Mouse (Mus musculus) right cerebral cortex, postnatal 10 days (tissue): Measurements from ENCODE around the gene Ccdc92b.

Experiments used
- DNase-seq, 2 experiments: peaks; one replicate each; pipeline ENCODE4 v3.0.0; 2021; ENCODE audit warnings: low spot score in 2 of 2

The Ccdc92b gene

GRCm38 (mm10) chr11:74611437-74611836 is 8.0 kb upstream of the Ccdc92b start:
- no peak for DNase-seq

DNA sequence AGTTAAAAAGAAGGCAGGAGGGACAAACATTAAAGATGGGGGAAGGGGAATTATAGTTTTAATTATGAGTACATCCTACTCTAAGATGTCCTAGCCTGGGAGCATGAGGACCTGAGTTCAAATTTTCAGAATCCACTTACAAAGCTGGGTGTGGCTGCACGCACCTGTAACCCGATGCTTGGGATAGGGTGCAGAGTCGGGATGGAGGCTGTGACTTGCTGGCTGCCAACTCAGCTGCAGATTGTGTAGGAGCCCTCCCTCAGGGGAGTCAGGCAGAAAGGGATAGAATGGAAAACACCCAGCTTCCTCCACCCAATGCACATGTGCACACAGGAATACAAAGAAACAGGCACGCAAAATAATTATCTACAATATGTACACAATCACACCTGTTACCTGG is 6.0 kb upstream of the Ccdc92b start:
- no peak for DNase-seq

DNA sequence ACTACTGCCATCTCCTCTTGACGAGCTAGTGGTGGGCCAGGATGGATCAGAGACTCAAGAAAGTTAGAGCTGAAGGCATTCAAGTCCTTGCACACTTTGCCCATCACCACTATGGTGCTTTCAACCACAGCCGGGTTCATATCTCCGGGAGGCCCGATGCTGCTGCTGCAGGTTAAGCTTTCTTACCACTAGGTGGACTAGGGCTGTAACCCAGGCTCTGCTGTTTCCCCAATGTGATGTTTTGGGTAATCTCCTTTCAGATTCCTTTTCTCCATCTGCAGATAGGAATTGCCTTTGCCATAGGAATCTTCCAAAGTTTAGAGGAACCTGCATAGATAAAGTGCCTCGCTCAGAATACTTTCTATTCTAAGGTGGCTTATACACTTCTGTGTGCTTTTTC is 3.8 kb upstream of the Ccdc92b start:
- DNase-seq: no peak

GRCm38 (mm10) chr11:74619956-74620300 is 523 bp downstream of the Ccdc92b start:
- DNase-seq: no peak

GRCm38 (mm10) chr11:74621974-74622669 is 2.7 kb downstream of the Ccdc92b start:
- no peak for DNase-seq

DNA sequence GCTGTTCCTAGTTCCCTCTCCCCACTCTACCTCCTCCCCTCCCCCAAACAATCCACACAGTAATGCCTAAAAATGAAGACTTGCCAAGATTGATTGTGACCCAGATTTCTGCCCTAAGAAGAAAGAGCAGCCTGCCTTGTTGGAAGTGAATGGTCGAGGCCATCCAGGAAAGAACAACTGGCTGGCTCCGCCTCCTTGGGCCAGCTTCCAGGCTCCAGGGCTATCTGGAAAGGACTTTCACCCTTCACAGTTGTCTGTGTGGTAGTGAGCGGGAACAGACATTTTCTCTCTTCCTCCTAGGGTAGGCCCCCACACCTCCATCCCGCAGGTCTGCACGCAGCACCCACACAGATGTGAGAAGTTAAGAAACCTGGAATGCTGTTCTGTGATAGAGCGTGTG is 4.3 kb downstream of the Ccdc92b start:
- no peak for DNase-seq

GRCm38 (mm10) chr11:74625333-74625732 is 5.9 kb downstream of the Ccdc92b start:
- no peak for DNase-seq

- no peak for DNase-seq
These were observed 8.1 kb downstream of the Ccdc92b start for GRCm38 (mm10) chr11:74627481-74627880.

DNA sequence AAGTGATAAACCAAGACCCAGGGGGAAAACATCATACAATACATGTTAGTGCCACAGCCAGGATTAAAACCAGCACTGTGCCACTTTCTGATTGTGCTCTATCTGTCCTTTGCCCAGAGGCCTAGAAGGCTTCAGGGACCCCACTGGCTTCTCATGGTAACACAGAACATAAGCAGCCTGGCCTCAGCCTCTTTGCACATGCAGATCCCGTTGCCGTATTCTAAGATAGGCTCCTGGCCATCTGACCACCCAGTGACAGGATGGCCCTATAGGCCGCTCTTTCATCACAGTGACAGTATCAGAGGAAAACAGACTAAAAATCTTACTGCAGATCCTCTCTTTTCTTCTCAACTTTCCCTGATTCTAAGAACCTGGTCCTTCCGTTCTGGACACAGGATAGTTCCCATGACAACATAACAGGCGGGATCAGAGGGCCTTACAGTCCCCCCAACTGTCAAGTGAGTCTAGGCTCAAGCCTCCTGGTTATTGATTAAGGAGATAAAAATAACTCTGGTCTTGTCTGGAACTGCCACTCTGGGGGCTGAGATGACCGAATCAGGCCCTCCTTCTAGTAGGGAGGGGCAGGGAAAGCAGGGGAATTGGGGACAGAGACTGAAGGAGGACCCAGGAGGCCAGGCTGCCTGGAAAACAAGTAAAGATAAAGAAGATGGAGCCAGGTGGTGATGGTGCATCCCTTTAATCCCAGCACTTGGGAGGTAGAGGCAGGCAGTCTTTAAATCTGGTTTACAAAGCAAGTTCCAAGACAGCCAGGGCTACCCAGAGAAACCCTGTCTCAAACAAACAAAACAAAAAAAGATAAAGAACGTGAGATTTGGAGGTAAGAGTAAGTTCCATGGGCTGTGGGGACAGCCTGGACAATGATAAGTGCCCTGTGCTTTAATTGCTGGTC is 12.7 kb downstream of the Ccdc92b start:
- no peak for DNase-seq

DNA sequence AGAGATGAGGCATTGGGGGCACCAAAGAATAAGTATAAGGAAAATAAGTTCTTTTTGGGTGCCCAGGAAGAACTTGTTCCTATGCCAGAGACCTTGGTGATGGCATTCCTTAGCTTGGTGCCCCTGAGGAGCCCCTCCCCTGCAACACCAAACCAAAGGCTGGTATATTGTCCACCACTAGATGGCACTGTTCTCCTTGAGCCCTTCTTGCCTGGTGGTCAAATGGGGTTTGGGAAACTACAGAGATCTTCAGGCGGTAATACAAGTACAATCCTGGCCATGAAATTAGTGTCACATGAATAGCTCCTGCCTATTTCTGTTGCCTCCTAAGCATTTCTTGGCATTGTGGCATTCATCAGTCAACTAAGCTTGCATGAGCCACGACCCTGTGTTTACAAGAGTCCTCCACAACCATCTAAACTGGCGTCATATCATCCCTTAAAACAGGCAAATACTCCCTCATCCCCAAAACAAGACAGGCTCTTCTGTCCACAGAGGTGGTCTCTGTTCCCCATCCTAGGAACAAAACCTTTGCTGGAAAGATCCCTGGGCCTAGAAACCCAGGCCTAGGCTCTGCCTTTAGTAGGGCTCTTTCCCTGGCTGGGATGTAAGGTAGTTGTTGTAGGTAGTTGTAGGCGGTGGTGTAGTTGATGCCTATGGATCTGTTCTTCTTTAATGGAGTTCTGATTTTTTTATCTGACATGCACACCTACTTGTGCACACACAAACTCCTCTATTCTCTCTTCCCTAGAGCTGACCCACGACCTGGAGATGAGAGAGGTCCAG is 15.3 kb downstream of the Ccdc92b start:
- DNase-seq: peak; percentile 70 to 78

GRCm38 (mm10) chr11:74637486-74637885 is 18.1 kb downstream of the Ccdc92b start:
- no peak for DNase-seq

GRCm38 (mm10) chr11:74637971-74638790 is 18.8 kb downstream of the Ccdc92b start:
- peak; percentile 79 for DNase-seq

- DNase-seq: no peak
These were observed 19.5 kb downstream of the Ccdc92b start for GRCm38 (mm10) chr11:74638791-74639411.

DNA sequence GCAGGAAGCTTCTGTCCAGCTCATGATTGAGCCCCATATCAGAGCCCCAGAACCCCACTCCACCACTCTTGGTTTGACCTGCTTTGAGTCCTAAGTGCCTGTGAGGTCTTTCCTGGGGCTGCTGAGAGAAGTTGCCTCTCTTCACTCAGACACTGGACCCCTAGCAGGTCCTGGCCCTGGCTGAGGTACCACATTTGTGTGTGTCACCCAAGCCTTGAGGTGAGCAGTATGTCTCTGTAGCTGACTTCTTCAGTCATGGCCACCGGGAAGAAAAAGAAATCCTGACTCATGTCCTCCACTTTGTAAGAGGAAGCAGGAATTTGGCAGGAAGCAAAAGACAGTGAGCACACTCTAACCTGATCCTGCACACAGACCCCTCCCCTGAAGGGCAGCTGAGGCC is 20.2 kb downstream of the Ccdc92b start:
- DNase-seq: no peak

DNA sequence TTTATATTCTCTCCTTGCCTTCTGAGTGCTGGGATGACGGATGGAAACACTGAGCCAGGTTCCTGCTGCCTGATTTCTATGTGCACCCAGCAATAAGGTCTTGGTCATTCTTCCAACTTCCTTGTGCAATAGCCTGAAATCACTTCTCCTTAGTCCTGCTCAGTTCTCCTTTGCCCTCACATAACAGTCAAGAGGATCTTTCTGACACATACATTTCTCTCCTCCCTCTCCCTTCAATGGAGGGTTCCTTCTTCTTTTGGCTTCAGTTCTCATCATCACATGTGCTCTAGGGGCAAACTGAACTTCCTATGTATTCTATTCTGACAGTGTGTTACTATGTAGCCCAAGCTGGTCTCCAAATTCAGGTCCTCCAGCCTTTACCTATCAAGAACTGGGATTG is 28.6 kb downstream of the Ccdc92b start:
- no peak for DNase-seq

DNA sequence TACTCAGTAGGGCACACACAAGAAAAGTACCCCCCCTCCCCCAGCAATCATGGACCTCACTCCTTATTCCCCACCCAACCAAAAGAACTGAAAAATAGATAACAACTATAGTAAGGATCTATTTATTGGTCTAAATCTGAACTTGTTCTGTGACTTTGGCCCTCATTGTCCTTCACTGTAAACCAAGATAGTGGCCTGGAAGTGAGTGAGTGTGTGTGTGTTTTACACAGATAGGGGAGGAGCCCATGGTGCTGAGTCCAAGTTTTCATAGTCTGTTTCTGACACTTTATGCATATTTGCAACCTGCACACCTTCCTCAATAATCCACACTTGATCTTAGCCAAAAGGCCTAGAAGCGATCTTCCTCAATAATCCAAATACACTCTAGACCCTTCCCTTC is 29.3 kb downstream of the Ccdc92b start:
- DNase-seq: no peak

DNA sequence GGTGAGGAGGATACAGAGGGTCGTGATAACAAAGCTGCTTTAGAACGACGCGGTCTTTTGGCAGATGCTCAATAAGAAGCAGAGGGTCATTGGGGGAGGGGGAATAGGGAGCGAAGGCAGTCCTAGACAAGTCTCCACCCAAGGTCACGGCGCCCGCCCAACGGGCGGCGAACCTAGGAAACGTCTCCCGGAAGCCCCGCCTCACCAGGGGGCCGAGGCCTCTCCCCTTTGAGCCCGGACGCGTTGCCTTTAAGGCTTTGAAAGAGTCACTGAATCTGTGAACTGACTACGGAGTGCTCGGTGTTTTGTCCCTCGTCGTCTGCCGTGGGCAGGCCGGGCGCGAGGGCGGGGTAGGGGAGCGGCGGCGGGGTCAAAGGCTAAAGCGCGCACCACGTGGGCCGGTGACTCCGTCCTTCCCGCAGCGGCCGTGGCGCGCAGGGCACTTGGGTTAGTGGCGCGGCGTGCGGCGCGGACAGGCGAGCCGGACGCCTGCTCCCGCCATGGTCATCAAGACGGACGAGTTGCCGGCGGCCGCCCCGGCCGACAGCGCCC is 29.8 kb downstream of the Ccdc92b start, which contains the start of gene Cluh:
Gene Cluh (plus strand): TSS at position 401 of the 552 bp plus-strand sequence.
- DNase-seq: peak; percentile 97 to 98

GRCm38 (mm10) chr11:74649647-74650551 is 30.5 kb downstream of the Ccdc92b start:
- DNase-seq: peak; percentile 52 to 64

- no peak for DNase-seq
These were observed 31.2 kb downstream of the Ccdc92b start for GRCm38 (mm10) chr11:74650576-74651100.
